Mouse (Mus musculus): Measurements from ENCODE around the gene Stxbp2. TPM values are rescaled to one million over a fixed set of nuclear protein-coding genes. Genes with fewer than 3 reads are reported as not detected.

The Stxbp2 gene
- polyA plus RNA-seq, 1 experiment, result 29.7 TPM

- no peak for TF ChIP-seq CTCF (IDR thresholded peaks at IDR 0.05; ENCODE audit: borderline replicate concordance, insufficient read depth, low read length)
- no peak for TF ChIP-seq POLR2A (IDR thresholded peaks at IDR 0.05; ENCODE audit: low read depth, low read length)
- no peak overlapping the region for H3K27ac ChIP-seq (ENCODE audit: insufficient read depth, low read length)
- H3K4me1 ChIP-seq (ENCODE audit: control insufficient read depth, insufficient read depth, low read length), result no peaks in the 10 kb centered on the region
- H3K4me3 ChIP-seq (ENCODE audit: insufficient read depth, low read length), result no peak overlapping the region
Observed at GRCm38 (mm10) chr8:3656725-3657381, 26.1 kb downstream of the Stxbp2 start.

- Histone ChIP-seq H3K4me1 (ENCODE audit: control insufficient read depth, insufficient read depth, low read length) (no peaks in the 10 kb centered on the region), H3K27ac (ENCODE audit: insufficient read depth, low read length) (no peak overlapping the region), H3K4me3 (ENCODE audit: insufficient read depth, low read length) (no peak overlapping the region)
- TF ChIP-seq POLR2A (IDR thresholded peaks at IDR 0.05; ENCODE audit: low read depth, low read length) (no peak), CTCF (IDR thresholded peaks at IDR 0.05; ENCODE audit: borderline replicate concordance, insufficient read depth, low read length) (no peak)
Observed at GRCm38 (mm10) chr8:3660889-3661288, 30.1 kb downstream of the Stxbp2 start.

GRCm38 (mm10) chr8:3664405-3664804 lies 33.6 kb downstream of the Stxbp2 start:
- Histone ChIP-seq H3K27ac (ENCODE audit: insufficient read depth, low read length) (no peak overlapping the region), H3K4me1 (ENCODE audit: control insufficient read depth, insufficient read depth, low read length) (no peaks in the 10 kb centered on the region), H3K4me3 (ENCODE audit: insufficient read depth, low read length) (no peak overlapping the region)
- TF ChIP-seq POLR2A (IDR thresholded peaks at IDR 0.05; ENCODE audit: low read depth, low read length), result no peak
- TF ChIP-seq CTCF (IDR thresholded peaks at IDR 0.05; ENCODE audit: borderline replicate concordance, insufficient read depth, low read length), result no peak

- no peak within 1 kb of the TSS for H3K4me3 ChIP-seq (ENCODE audit: insufficient read depth, low read length)
- H3K4me1 ChIP-seq (ENCODE audit: control insufficient read depth, insufficient read depth, low read length), result no peaks in the 10 kb centered on the region
- no peak for TF ChIP-seq CTCF (IDR thresholded peaks at IDR 0.05; ENCODE audit: borderline replicate concordance, insufficient read depth, low read length)
- TF ChIP-seq POLR2A (IDR thresholded peaks at IDR 0.05; ENCODE audit: low read depth, low read length), result no peak
- H3K27ac ChIP-seq (ENCODE audit: insufficient read depth, low read length), result no peak within 1 kb of the TSS
Observed at GRCm38 (mm10) chr8:3665507-3665906, 34.8 kb downstream of the Stxbp2 start, which contains the start of gene Mcemp1. TSS of gene Mcemp1 (plus strand) at chr8:3665754.

GRCm38 (mm10) chr8:3670388-3670787 lies 39.6 kb downstream of the Stxbp2 start:
- no peak overlapping the region for H3K27ac ChIP-seq (ENCODE audit: insufficient read depth, low read length)
- no peaks in the 10 kb centered on the region for H3K4me1 ChIP-seq (ENCODE audit: control insufficient read depth, insufficient read depth, low read length)
- no peak for TF ChIP-seq POLR2A (IDR thresholded peaks at IDR 0.05; ENCODE audit: low read depth, low read length)
- no peak for TF ChIP-seq CTCF (IDR thresholded peaks at IDR 0.05; ENCODE audit: borderline replicate concordance, insufficient read depth, low read length)
- no peak overlapping the region for H3K4me3 ChIP-seq (ENCODE audit: insufficient read depth, low read length)

- Histone ChIP-seq H3K27ac (ENCODE audit: insufficient read depth, low read length) (no peak within 1 kb of the TSS), H3K4me1 (ENCODE audit: control insufficient read depth, insufficient read depth, low read length) (no peaks in the 10 kb centered on the region), H3K4me3 (ENCODE audit: insufficient read depth, low read length) (peak within 1 kb of the TSS; percentile 54)
- TF ChIP-seq CTCF (IDR thresholded peaks at IDR 0.05; ENCODE audit: borderline replicate concordance, insufficient read depth, low read length) (peak; percentile 98), POLR2A (IDR thresholded peaks at IDR 0.05; ENCODE audit: low read depth, low read length) (peak; percentile 79)
Observed at GRCm38 (mm10) chr8:3671980-3672491, 41.3 kb downstream of the Stxbp2 start, which contains the start of gene Fcor. TSS of gene Fcor (minus strand) at chr8:3672362.

- Histone ChIP-seq H3K27ac (ENCODE audit: insufficient read depth, low read length) (no peak overlapping the region), H3K4me1 (ENCODE audit: control insufficient read depth, insufficient read depth, low read length) (no peaks in the 10 kb centered on the region), H3K4me3 (ENCODE audit: insufficient read depth, low read length) (no peak overlapping the region)
- TF ChIP-seq CTCF (IDR thresholded peaks at IDR 0.05; ENCODE audit: borderline replicate concordance, insufficient read depth, low read length), result no peak
- TF ChIP-seq POLR2A (IDR thresholded peaks at IDR 0.05; ENCODE audit: low read depth, low read length), result no peak
Observed at GRCm38 (mm10) chr8:3674671-3675070, 43.9 kb downstream of the Stxbp2 start.

GRCm38 (mm10) chr8:3676131-3676992 lies 45.6 kb downstream of the Stxbp2 start, which contains the start of gene Trappc5:
TSS of gene Trappc5 (plus strand) at chr8:3676299.
- peak within 1 kb of the TSS; percentile 88 for H3K4me3 ChIP-seq (ENCODE audit: insufficient read depth, low read length)
- TF ChIP-seq POLR2A (IDR thresholded peaks at IDR 0.05; ENCODE audit: low read depth, low read length) (peak; percentile 68), CTCF (IDR thresholded peaks at IDR 0.05; ENCODE audit: borderline replicate concordance, insufficient read depth, low read length) (peak; percentile 77)
- peak within 1 kb of the TSS; percentile 77 for H3K27ac ChIP-seq (ENCODE audit: insufficient read depth, low read length)
- H3K4me1 ChIP-seq (ENCODE audit: control insufficient read depth, insufficient read depth, low read length), result no peaks in the 10 kb centered on the region

- Histone ChIP-seq H3K4me3 (ENCODE audit: insufficient read depth, low read length) (peak overlapping the region; percentile 88), H3K4me1 (ENCODE audit: control insufficient read depth, insufficient read depth, low read length) (no peaks in the 10 kb centered on the region), H3K27ac (ENCODE audit: insufficient read depth, low read length) (peak overlapping the region; percentile 77)
- TF ChIP-seq POLR2A (IDR thresholded peaks at IDR 0.05; ENCODE audit: low read depth, low read length), result no peak
- no peak for TF ChIP-seq CTCF (IDR thresholded peaks at IDR 0.05; ENCODE audit: borderline replicate concordance, insufficient read depth, low read length)
Observed at GRCm38 (mm10) chr8:3676993-3677579, 46.3 kb downstream of the Stxbp2 start.

All from embryonic fibroblast, embryonic 13.5 days (primary cell).